Mouse (Mus musculus): ENCODE data around the gene Lamb3.
A peak's percentile ranks its signal among the peaks of the same experiment; 100 is the strongest.

Lamb3 gene

GRCm38 (mm10) chr1:193316358-193316750 is 108.9 kb downstream of the Lamb3 start:
- DNase-seq (ENCODE audit: low spot score), result no peak

- DNase-seq (ENCODE audit: low spot score), result no peak
Measured at GRCm38 (mm10) chr1:193317159-193317559, 109.7 kb downstream of the Lamb3 start.

- no peak for DNase-seq (ENCODE audit: low spot score)
Measured at GRCm38 (mm10) chr1:193319721-193320120, 112.2 kb downstream of the Lamb3 start.

- no peak for DNase-seq (ENCODE audit: low spot score)
Measured at GRCm38 (mm10) chr1:193320398-193320797, 112.9 kb downstream of the Lamb3 start.

GRCm38 (mm10) chr1:193323686-193324085 is 116.2 kb downstream of the Lamb3 start:
- DNase-seq (ENCODE audit: low spot score), result no peak

- DNase-seq (ENCODE audit: low spot score), result peak; percentile 41
Measured at GRCm38 (mm10) chr1:193324224-193324623, 116.7 kb downstream of the Lamb3 start.

GRCm38 (mm10) chr1:193325891-193326290 is 118.4 kb downstream of the Lamb3 start:
- no peak for DNase-seq (ENCODE audit: low spot score)

- no peak for DNase-seq (ENCODE audit: low spot score)
Measured at GRCm38 (mm10) chr1:193326456-193327145, 119.1 kb downstream of the Lamb3 start.

- DNase-seq (ENCODE audit: low spot score), result no peak
Measured at GRCm38 (mm10) chr1:193327216-193327615, 119.7 kb downstream of the Lamb3 start.

- DNase-seq (ENCODE audit: low spot score), result no peak
Measured at GRCm38 (mm10) chr1:193327686-193328085, 120.2 kb downstream of the Lamb3 start.

GRCm38 (mm10) chr1:193329557-193329956 is 122.1 kb downstream of the Lamb3 start:
- DNase-seq (ENCODE audit: low spot score), result no peak

- DNase-seq (ENCODE audit: low spot score), result peak; percentile 74
Measured at GRCm38 (mm10) chr1:193330172-193330571, 122.7 kb downstream of the Lamb3 start.

- DNase-seq (ENCODE audit: low spot score), result no peak
Measured at GRCm38 (mm10) chr1:193330626-193331025, 123.1 kb downstream of the Lamb3 start.

- no peak for DNase-seq (ENCODE audit: low spot score)
Measured at GRCm38 (mm10) chr1:193332018-193332417, 124.5 kb downstream of the Lamb3 start.

GRCm38 (mm10) chr1:193332671-193333070 is 125.2 kb downstream of the Lamb3 start:
- no peak for DNase-seq (ENCODE audit: low spot score)

- no peak for DNase-seq (ENCODE audit: low spot score)
Measured at GRCm38 (mm10) chr1:193333776-193334175, 126.3 kb downstream of the Lamb3 start.

GRCm38 (mm10) chr1:193334546-193334945 is 127.0 kb downstream of the Lamb3 start:
- no peak for DNase-seq (ENCODE audit: low spot score)

- no peak for DNase-seq (ENCODE audit: low spot score)
Measured at GRCm38 (mm10) chr1:193336122-193337017, 128.9 kb downstream of the Lamb3 start.

GRCm38 (mm10) chr1:193337018-193337321 is 129.5 kb downstream of the Lamb3 start:
- peak; percentile 47 for DNase-seq (ENCODE audit: low spot score)

GRCm38 (mm10) chr1:193337787-193338310 is 130.3 kb downstream of the Lamb3 start:
- DNase-seq (ENCODE audit: low spot score), result no peak

GRCm38 (mm10) chr1:193338363-193338995 is 131.0 kb downstream of the Lamb3 start:
- DNase-seq (ENCODE audit: low spot score), result peak; percentile 74

- DNase-seq (ENCODE audit: low spot score), result no peak
Measured at GRCm38 (mm10) chr1:193342198-193342946, 134.9 kb downstream of the Lamb3 start.
